Mouse (Mus musculus) liver, postnatal 0 days (tissue): ENCODE measurements around the gene Chaf1b.

Experiments
- CTCF ChIP-seq: sonication (generic); IDR thresholded peaks from 2 replicates; pipeline ENCODE4 v1.5.1; 2016; ENCODE audit warnings: antibody characterized with exemption, low read depth
- EP300 ChIP-seq: IDR thresholded peaks from 2 replicates; pipeline ENCODE4 v1.6.1; 2016; ENCODE audit warnings: antibody characterized with exemption, low read depth, mild to moderate bottlenecking

DNA sequence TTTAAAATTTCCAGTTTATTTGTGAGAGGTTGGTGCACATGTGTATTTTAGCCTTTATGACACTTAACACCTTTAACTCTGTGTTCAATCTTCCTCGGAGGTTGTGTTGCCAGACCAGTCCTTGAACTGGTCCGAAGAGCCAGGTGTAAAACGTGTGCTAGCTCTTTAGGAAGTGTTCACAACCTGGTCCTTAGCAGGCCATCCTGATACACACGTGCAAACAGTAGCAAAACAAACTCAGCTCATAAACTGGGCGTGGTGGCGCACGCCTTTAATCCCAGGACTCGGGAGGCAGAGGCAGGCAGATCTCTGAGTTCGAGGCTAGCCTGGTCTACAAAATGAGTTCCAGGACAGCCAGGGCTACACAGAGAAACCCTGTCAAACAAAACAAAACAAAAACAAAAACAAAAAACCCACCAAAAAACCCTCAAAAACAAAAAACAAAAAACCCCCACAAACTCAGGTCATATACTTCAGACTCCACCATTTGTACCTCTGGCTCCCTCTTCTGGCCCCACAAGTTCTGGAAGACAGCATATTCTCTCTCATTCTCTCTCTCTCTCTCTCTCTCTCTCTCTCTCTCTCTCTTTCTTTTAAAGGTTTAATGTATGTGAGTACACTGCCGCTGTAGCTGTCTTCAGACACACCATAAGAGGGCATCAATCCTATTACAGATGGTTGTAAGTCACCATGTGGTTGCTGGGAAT is 59.2 kb downstream of the Chaf1b start:
- peak; percentile 27; the same call in 1 of the 2 replicates for TF ChIP-seq CTCF
- TF ChIP-seq EP300: no peak
